Mouse (Mus musculus) kidney, embryonic 15.5 days (tissue): ENCODE measurements at regions not wholly inside any gene's neighbourhood (a gene's known extent, or its start where the extent isn't known, plus 50 kb on each side); places are given as distances from the start of the nearest gene placed in this dataset.
"Not testable (repeated sequence)": the region's sequence is repeated elsewhere in the genome, so short reads cannot be mapped to it uniquely, and the experiment has no call there.

Source experiments
- ATAC-seq: fragments of 200-750 bp; cut with Nextera tagmentation; replicated peaks from 2 replicates; pipeline ENCODE4 v1.8.0; 2017; ENCODE audit warnings: moderate TSS enrichment; ENCODE audit not compliant: low FRiP score
- H3K27ac ChIP-seq: fragments of 300-500 bp; sonication (generic); 2 replicates; pipeline ENCODE4 v1.5.1; 2015; ENCODE audit warnings: mild to moderate bottlenecking, inconsistent platforms
- H3K27me3 ChIP-seq: fragments of 300-500 bp; sonication (generic); 2 replicates; pipeline ENCODE4 v1.6.1; 2015; ENCODE audit warnings: inconsistent platforms
- H3K36me3 ChIP-seq: fragments of 300-500 bp; sonication (generic); 2 replicates; pipeline ENCODE4 v1.6.1; 2015; ENCODE audit warnings: inconsistent platforms
- H3K4me1 ChIP-seq: fragments of 300-500 bp; sonication (generic); 2 replicates; pipeline ENCODE4 v1.6.1; 2015; ENCODE audit warnings: inconsistent platforms
- H3K4me2 ChIP-seq: fragments of 300-500 bp; sonication (generic); 2 replicates; pipeline ENCODE4 v1.6.1; 2015; ENCODE audit warnings: moderate library complexity, mild to moderate bottlenecking, inconsistent platforms
- H3K4me3 ChIP-seq: fragments of 300-500 bp; sonication (generic); replicated peaks from 2 replicates; pipeline ENCODE4 v1.5.1; 2015; ENCODE audit warnings: mild to moderate bottlenecking, inconsistent platforms
- H3K9ac ChIP-seq: fragments of 300-500 bp; sonication (generic); 2 replicates; pipeline ENCODE4 v1.6.1; 2015; ENCODE audit warnings: mild to moderate bottlenecking, inconsistent platforms
- H3K9me3 ChIP-seq: fragments of 300-500 bp; sonication (generic); replicated peaks from 2 replicates; pipeline ENCODE4 v1.6.1; 2016; ENCODE audit warnings: inconsistent platforms
- WGBS: fragments of 180-500 bp; shearing (Covaris S2); methylation state at CpG from one replicate; pipeline ENCODE4 v1.1.7; 2015; ENCODE audit warnings: mixed read lengths; 5-methylcytosine and 5-hydroxymethylcytosine counted together

- WGBS: 85% methylated on average over 5 of the region's 5 CpGs
- H3K4me2 ChIP-seq, H3K9me3 ChIP-seq, H3K4me1 ChIP-seq, ATAC-seq, H3K9ac ChIP-seq, H3K36me3 ChIP-seq, H3K27ac ChIP-seq, H3K27me3 ChIP-seq, H3K4me3 ChIP-seq: not testable (repeated sequence)
Measured at GRCm38 (mm10) chr1:112486046-112486445, 621.3 kb upstream of the Dsel start.

DNA sequence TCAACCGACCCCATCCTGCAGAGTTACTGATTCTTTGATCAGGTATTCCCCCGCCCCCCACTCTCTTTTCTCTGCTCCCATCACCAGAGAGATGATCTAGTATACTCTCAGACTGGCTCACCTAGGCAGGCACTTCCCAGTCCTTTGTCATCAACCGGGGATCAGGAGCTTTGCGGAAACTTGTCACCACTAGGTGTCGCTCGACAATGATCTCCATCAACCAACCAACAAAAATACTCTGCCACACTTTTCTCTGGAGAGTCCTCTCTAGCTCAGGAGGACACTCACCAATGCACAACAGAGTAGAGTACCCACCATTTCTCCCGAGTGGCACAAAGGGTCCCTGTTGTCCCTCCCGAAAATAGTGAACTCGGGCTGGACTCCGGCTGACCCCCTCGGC, 591.3 kb upstream of the Dsel start:
- H3K4me2 ChIP-seq: no peak overlapping the region
- WGBS: 37% methylated on average over 11 of the region's 11 CpGs

GRCm38 (mm10) chr1:112452390-112452789, 587.7 kb upstream of the Dsel start:
- Histone ChIP-seq H3K36me3 (no peaks in the 10 kb centered on the region), H3K9me3 (no peaks in the 10 kb centered on the region), H3K9ac (no peak overlapping the region), H3K4me2 (no peak overlapping the region), H3K4me3 (no peak overlapping the region), H3K27me3 (no peaks in the 10 kb centered on the region), H3K4me1 (no peaks in the 10 kb centered on the region), H3K27ac (no peak overlapping the region)
- no peak for ATAC-seq

More for the DNA sequence above, 591.3 kb upstream of the Dsel start:
- H3K36me3 ChIP-seq: no peaks in the 10 kb centered on the region
- H3K9ac ChIP-seq: no peak overlapping the region
- no peaks in the 10 kb centered on the region for H3K9me3 ChIP-seq
- no peak overlapping the region for H3K4me3 ChIP-seq
- no peak for ATAC-seq
- no peaks in the 10 kb centered on the region for H3K4me1 ChIP-seq
- no peak overlapping the region for H3K27ac ChIP-seq
- H3K27me3 ChIP-seq: no peaks in the 10 kb centered on the region

GRCm38 (mm10) chr1:112451622-112452021, 586.9 kb upstream of the Dsel start:
- Histone ChIP-seq H3K27ac (no peak overlapping the region), H3K36me3 (no peaks in the 10 kb centered on the region), H3K4me2 (no peak overlapping the region), H3K9me3 (no peaks in the 10 kb centered on the region), H3K27me3 (no peaks in the 10 kb centered on the region), H3K4me1 (no peaks in the 10 kb centered on the region), H3K9ac (no peak overlapping the region), H3K4me3 (no peak overlapping the region)
- 14% methylated on average over 2 of the region's 2 CpGs for WGBS
- no peak for ATAC-seq

DNA sequence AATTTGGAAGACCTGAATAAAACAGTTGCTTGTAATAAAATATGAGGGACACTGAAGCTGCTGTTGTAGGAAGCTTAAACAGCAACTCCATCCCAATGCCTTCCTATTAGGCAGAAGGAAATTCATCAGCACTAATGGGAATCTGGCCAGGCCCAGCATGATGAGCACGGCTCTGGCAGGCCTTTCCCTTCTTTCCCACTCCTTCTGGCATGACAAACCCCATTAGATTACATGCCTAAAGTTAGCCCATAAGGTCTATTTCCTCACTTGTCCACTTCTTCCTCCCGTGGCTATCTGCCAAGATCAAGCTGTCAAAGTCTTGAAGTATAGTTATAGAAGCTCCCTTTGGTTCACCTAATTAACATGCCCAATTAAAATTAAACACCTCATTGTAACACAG, 574.4 kb upstream of the Dsel start:
- Histone ChIP-seq H3K4me3 (no peak overlapping the region), H3K4me2 (no peak overlapping the region), H3K9ac (no peak overlapping the region), H3K4me1 (no peaks in the 10 kb centered on the region), H3K27ac (no peak overlapping the region), H3K27me3 (no peaks in the 10 kb centered on the region), H3K9me3 (no peaks in the 10 kb centered on the region), H3K36me3 (no peaks in the 10 kb centered on the region)
- ATAC-seq: no peak
- 68% methylated on average over 2 of the region's 2 CpGs for WGBS

GRCm38 (mm10) chr1:112416350-112417083, 551.8 kb upstream of the Dsel start:
- H3K27me3 ChIP-seq: peaks cover 11% of the 10 kb centered on the region
- no peak overlapping the region for H3K27ac ChIP-seq
- peaks cover 4% of the 10 kb centered on the region; the same call in 1 of the 2 replicates for H3K4me1 ChIP-seq
- H3K4me2 ChIP-seq: peak overlapping the region; percentile 64
- 4% methylated on average over 37 of the region's 37 CpGs for WGBS
- peak overlapping the region; percentile 36 for H3K4me3 ChIP-seq
- no peaks in the 10 kb centered on the region for H3K9me3 ChIP-seq
- no peak overlapping the region for H3K9ac ChIP-seq
- H3K36me3 ChIP-seq: no peaks in the 10 kb centered on the region
- peak; percentile 89 for ATAC-seq

GRCm38 (mm10) chr1:112388807-112389206, 524.1 kb upstream of the Dsel start:
- Histone ChIP-seq H3K27me3 (no peaks in the 10 kb centered on the region), H3K9me3 (no peaks in the 10 kb centered on the region), H3K27ac (no peak overlapping the region), H3K4me2 (no peak overlapping the region), H3K4me1 (no peaks in the 10 kb centered on the region), H3K9ac (no peak overlapping the region), H3K36me3 (no peaks in the 10 kb centered on the region), H3K4me3 (no peak overlapping the region)
- 39% methylated on average over 3 of the region's 3 CpGs for WGBS
- ATAC-seq: no peak

DNA sequence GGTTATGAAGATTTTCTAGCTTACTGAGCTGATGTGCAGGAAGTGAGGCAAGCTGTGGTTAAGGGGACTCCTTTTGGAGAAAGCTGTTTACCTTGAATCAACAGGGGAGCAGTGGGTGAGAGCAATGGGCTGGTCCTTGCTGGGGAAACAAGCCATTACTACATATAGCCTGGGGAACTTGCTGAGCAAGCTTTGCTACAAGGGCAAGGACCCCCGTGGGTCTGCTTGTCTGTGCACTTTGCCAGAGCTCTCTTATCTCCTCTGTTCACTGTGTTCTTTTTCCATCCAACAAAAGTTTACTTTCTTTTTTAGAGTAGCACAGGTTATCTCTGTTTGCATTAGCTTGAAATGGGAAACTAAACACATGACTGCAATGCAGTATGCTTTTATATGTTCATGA, 519.3 kb upstream of the Dsel start:
- Histone ChIP-seq H3K9me3 (no peaks in the 10 kb centered on the region), H3K9ac (no peak overlapping the region), H3K4me2 (no peak overlapping the region), H3K4me3 (no peak overlapping the region), H3K36me3 (no peaks in the 10 kb centered on the region), H3K4me1 (no peaks in the 10 kb centered on the region), H3K27me3 (no peaks in the 10 kb centered on the region), H3K27ac (no peak overlapping the region)
- ATAC-seq: no peak
- 56% methylated on average over 1 of the region's 1 CpGs for WGBS

DNA sequence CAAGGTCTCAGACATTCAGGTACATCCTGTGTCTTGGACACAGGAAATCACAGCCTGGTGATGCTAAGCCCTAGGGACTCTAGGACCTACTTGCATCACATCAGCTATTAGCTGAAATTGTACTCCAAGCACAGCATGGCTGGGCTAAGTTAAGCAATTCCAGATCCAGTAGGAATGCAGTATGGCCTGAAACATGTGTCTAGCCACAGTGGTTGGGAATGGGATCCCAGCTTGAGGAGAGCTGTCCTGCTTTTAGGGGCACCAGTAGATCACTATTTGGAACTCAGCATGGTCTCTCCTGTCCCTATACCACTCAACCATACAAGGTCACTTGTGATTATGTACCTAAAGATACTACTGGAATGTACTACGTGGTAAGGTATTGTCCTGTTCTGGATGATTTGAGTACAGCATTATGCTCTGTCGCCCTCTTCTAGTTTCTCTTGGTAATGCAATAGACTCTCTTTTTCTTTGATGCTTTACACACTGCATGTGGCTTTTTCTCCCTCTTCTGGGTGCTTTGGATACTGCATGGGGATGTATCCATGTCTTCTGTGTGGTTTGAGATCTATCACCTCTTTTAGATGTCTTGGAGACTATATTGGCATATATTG, 515.0 kb upstream of the Dsel start:
- Histone ChIP-seq H3K27ac (no peak overlapping the region), H3K4me3 (no peak overlapping the region), H3K9ac (no peak overlapping the region), H3K36me3 (no peaks in the 10 kb centered on the region), H3K4me2 (no peak overlapping the region), H3K9me3 (no peaks in the 10 kb centered on the region), H3K4me1 (no peaks in the 10 kb centered on the region), H3K27me3 (no peaks in the 10 kb centered on the region)
- 21% methylated on average over 2 of the region's 2 CpGs for WGBS
- peak; percentile 78 for ATAC-seq

GRCm38 (mm10) chr1:112378660-112379059, 513.9 kb upstream of the Dsel start:
- WGBS: 5% methylated on average over 2 of the region's 2 CpGs

GRCm38 (mm10) chr1:112355816-112356215, 491.1 kb upstream of the Dsel start:
- no peaks in the 10 kb centered on the region for H3K27me3 ChIP-seq
- no peaks in the 10 kb centered on the region for H3K9me3 ChIP-seq
- H3K4me2 ChIP-seq: no peak overlapping the region
- no peak overlapping the region for H3K27ac ChIP-seq
- ATAC-seq: no peak
- no peaks in the 10 kb centered on the region for H3K36me3 ChIP-seq
- no peak overlapping the region for H3K4me3 ChIP-seq
- no peaks in the 10 kb centered on the region for H3K4me1 ChIP-seq
- no peak overlapping the region for H3K9ac ChIP-seq
- 84% methylated on average over 1 of the region's 1 CpGs for WGBS

More at GRCm38 (mm10) chr1:112378660-112379059, 513.9 kb upstream of the Dsel start:
- Histone ChIP-seq H3K36me3 (no peaks in the 10 kb centered on the region), H3K4me2 (no peak overlapping the region), H3K27me3 (no peaks in the 10 kb centered on the region), H3K9ac (no peak overlapping the region), H3K9me3 (no peaks in the 10 kb centered on the region), H3K4me1 (no peaks in the 10 kb centered on the region), H3K4me3 (no peak overlapping the region), H3K27ac (no peak overlapping the region)
- ATAC-seq: no peak; the same call in 1 of the 2 replicates
